Mouse (Mus musculus) adrenal gland, postnatal 36 days (tissue): ENCODE measurements around the gene Gm43720. TPM values are rescaled to one million over a fixed set of nuclear protein-coding genes. Genes with fewer than 3 reads are reported as not detected.

Experiments used
- total RNA-seq, 2 experiments: library from RNA; stranded (reverse); gene quantifications; 2 replicates each; pipeline ENCODE4 v1.2.3; 2021

Gene Gm43720
- total RNA-seq, 2 experiments from 2014 or later = not detected

Other genes starting within 250 kb of the Gm43720 start
- not detected for gene Smok3c, start 226.8 kb downstream of the Gm43720 start, total RNA-seq
- gene Zkscan1, start 194.9 kb downstream of the Gm43720 start, total RNA-seq = 10 to 100 TPM; 36.3 to 41.9 TPM
- gene Zscan21, start 163.1 kb downstream of the Gm43720 start, total RNA-seq = 10 to 100 TPM; 15.2 to 16.9 TPM
- 10 to 100 TPM; 11.7 to 12.4 TPM for gene Zfp113, start 124.2 kb downstream of the Gm43720 start, total RNA-seq
- gene Cops6, start 118.9 kb downstream of the Gm43720 start, total RNA-seq = 100 to 1,000 TPM; 143 to 152 TPM
- 10 to 100 TPM; 19.1 to 19.7 TPM for gene Ap4m1, start 108.0 kb downstream of the Gm43720 start, total RNA-seq
- gene Mcm7, start 107.5 kb downstream of the Gm43720 start, total RNA-seq = 10 to 100 TPM; 33.0 to 34.5 TPM
- gene Taf6, start 92.5 kb downstream of the Gm43720 start, total RNA-seq = 10 to 100 TPM; 41.2 to 47.5 TPM
- gene Cnpy4, start 92.5 kb downstream of the Gm43720 start, total RNA-seq = 10 to 100 TPM; 21.5 to 24.7 TPM
- gene Mblac1, start 85.6 kb downstream of the Gm43720 start, total RNA-seq = 1 to 10 TPM; 8.5 to 9.2 TPM
- under 1 TPM; 0.26 to 0.43 TPM for gene Nxpe5, start 54.1 kb downstream of the Gm43720 start, total RNA-seq
- gene Lamtor4, start 24.5 kb downstream of the Gm43720 start, total RNA-seq = 10 to 100 TPM; 76.3 to 99.9 TPM
- 10 to 100 TPM; 20.6 to 30.4 TPM for gene BC037034, start 15.9 kb downstream of the Gm43720 start, total RNA-seq
- gene Gal3st4, start 7.1 kb downstream of the Gm43720 start, total RNA-seq = under 1 TPM in 1 of 2 experiments, not detected in 1; 0.17 TPM
- under 1 TPM; 0.26 to 0.36 TPM for gene Gpc2, start within 50 bp of the Gm43720 start, total RNA-seq
- not detected for gene Stag3, start 282 bp upstream of the Gm43720 start, total RNA-seq
- under 1 TPM in 1 of 2 experiments, not detected in 1; 0.36 TPM for gene Pvrig, start 62.0 kb upstream of the Gm43720 start, total RNA-seq
- gene Zfp157, start 161.5 kb upstream of the Gm43720 start, total RNA-seq = 1 to 10 TPM; 5.5 to 8.1 TPM